Mouse (Mus musculus) intestine, embryonic 14.5 days (tissue): ENCODE data around the gene Tvp23a. TPM values are rescaled to one million over a fixed set of nuclear protein-coding genes. Genes with fewer than 3 reads are reported as not detected.

Experiments
- ATAC-seq: fragments of 200-750 bp; cut with Nextera tagmentation; replicated peaks from 2 replicates; pipeline ENCODE4 v1.8.0; 2017; ENCODE audit warnings: low read depth, moderate number of reproducible peaks, moderate TSS enrichment, moderate library complexity; ENCODE audit not compliant: low FRiP score, low TSS enrichment
- DNase-seq: peaks from one replicate; pipeline ENCODE4 v3.0.0-alpha.2; 2018; ENCODE audit warnings: low spot score
- H3K27ac ChIP-seq: fragments of 300-500 bp; sonication (generic); 2 replicates; pipeline ENCODE4 v1.5.1; 2014; ENCODE audit warnings: low read depth, mild to moderate bottlenecking, control low read depth
- H3K27me3 ChIP-seq: fragments of 300-500 bp; sonication (generic); replicated peaks from 2 replicates; pipeline ENCODE4 v1.6.1; 2014; ENCODE audit warnings: low read length, control low read depth; ENCODE audit not compliant: control insufficient read depth, insufficient read depth
- H3K36me3 ChIP-seq: fragments of 300-500 bp; sonication (generic); 2 replicates; pipeline ENCODE4 v1.6.1; 2014; ENCODE audit warnings: low read length, control low read depth; ENCODE audit not compliant: control insufficient read depth, insufficient read depth
- H3K4me1 ChIP-seq: fragments of 300-500 bp; sonication (generic); replicated peaks from 2 replicates; pipeline ENCODE4 v1.6.1; 2014; ENCODE audit warnings: low read length, control low read depth, mixed read lengths; ENCODE audit not compliant: control insufficient read depth, insufficient read depth
- H3K4me2 ChIP-seq: fragments of 300-500 bp; sonication (generic); 2 replicates; pipeline ENCODE4 v1.6.1; 2014; ENCODE audit warnings: low read length
- H3K4me3 ChIP-seq: fragments of 300-500 bp; sonication (generic); 2 replicates; pipeline ENCODE4 v1.5.1; 2014; ENCODE audit warnings: low read depth, low read length, control low read depth, mixed read lengths
- H3K9ac ChIP-seq: fragments of 300-500 bp; sonication (generic); 2 replicates; pipeline ENCODE4 v1.6.1; 2014; ENCODE audit warnings: mild to moderate bottlenecking, low read length
- H3K9me3 ChIP-seq: fragments of 300-500 bp; sonication (generic); 2 replicates; pipeline ENCODE4 v1.6.1; 2016; ENCODE audit warnings: low read length, control low read depth; ENCODE audit not compliant: control insufficient read depth
- WGBS: fragments of 180-500 bp; shearing (Covaris S2); extraction: QIAGEN DNeasy Blood & Tissue Kit; methylation state at CpG from one replicate; pipeline ENCODE4 v1.1.7; 2014; 5-methylcytosine and 5-hydroxymethylcytosine counted together
- polyA plus RNA-seq: library from polyadenylated mRNA; unstranded; fragments of >200 nt; fragmentation: Nextera tagmentation; extraction: Ambion mirVana; gene quantifications from 2 replicates; pipeline ENCODE4 v1.2.1, GENCODE M21; 2014

The Tvp23a gene
- polyA plus RNA-seq, 1 experiment from 2014 or later: 11.4 TPM

GRCm38 (mm10) chr16:10465011-10465681, 18.0 kb upstream of the Tvp23a start:
- DNase-seq (no peak), ATAC-seq (0 out of 2 replicates have a peak, but pooled peaks have one; percentile 53)
- H3K27me3 ChIP-seq: no peaks in the 10 kb centered on the region
- no peaks in the 10 kb centered on the region for H3K4me1 ChIP-seq
- WGBS: 23% methylated on average over 4 of the region's 4 CpGs
- H3K9me3 ChIP-seq: no peaks in the 10 kb centered on the region
- H3K4me3 ChIP-seq: no peak overlapping the region
- no peak overlapping the region for H3K9ac ChIP-seq
- no peaks in the 10 kb centered on the region for H3K36me3 ChIP-seq
- H3K4me2 ChIP-seq: no peak overlapping the region
- no peak overlapping the region for H3K27ac ChIP-seq

GRCm38 (mm10) chr16:10461178-10461577, 14.0 kb upstream of the Tvp23a start:
- Histone ChIP-seq H3K9me3 (no peaks in the 10 kb centered on the region), H3K27ac (no peak overlapping the region), H3K36me3 (no peaks in the 10 kb centered on the region), H3K4me1 (no peaks in the 10 kb centered on the region), H3K4me2 (no peak overlapping the region), H3K27me3 (no peaks in the 10 kb centered on the region), H3K9ac (no peak overlapping the region), H3K4me3 (no peak overlapping the region)
- WGBS: 87% methylated on average over 2 of the region's 2 CpGs
- DNase-seq (no peak), ATAC-seq (no peak)

- DNase-seq: no peak
- H3K27ac ChIP-seq: no peak overlapping the region
- no peaks in the 10 kb centered on the region for H3K36me3 ChIP-seq
- WGBS: 75% methylated on average over 2 of the region's 2 CpGs
- H3K4me3 ChIP-seq: no peak overlapping the region
- H3K27me3 ChIP-seq: no peaks in the 10 kb centered on the region
- no peaks in the 10 kb centered on the region for H3K4me1 ChIP-seq
- no peaks in the 10 kb centered on the region for H3K9me3 ChIP-seq
- H3K9ac ChIP-seq: no peak overlapping the region
- no peak overlapping the region for H3K4me2 ChIP-seq
- no peak for ATAC-seq
Observed at GRCm38 (mm10) chr16:10460188-10460587, 13.0 kb upstream of the Tvp23a start.

- no peak for DNase-seq
- Histone ChIP-seq H3K4me2 (no peak overlapping the region), H3K36me3 (no peaks in the 10 kb centered on the region), H3K4me3 (no peak overlapping the region), H3K4me1 (no peaks in the 10 kb centered on the region), H3K9ac (no peak overlapping the region), H3K27me3 (no peaks in the 10 kb centered on the region), H3K27ac (no peak overlapping the region), H3K9me3 (no peaks in the 10 kb centered on the region)
- 0 out of 2 replicates have a peak, but pooled peaks have one; percentile 62 for ATAC-seq
- 14% methylated on average over 3 of the region's 3 CpGs for WGBS
Observed at GRCm38 (mm10) chr16:10454583-10454974, 7.4 kb upstream of the Tvp23a start.

- no peak overlapping the region for H3K4me3 ChIP-seq
- H3K9ac ChIP-seq: no peak overlapping the region
- WGBS: 58% methylated on average over 6 of the region's 6 CpGs
- no peak overlapping the region for H3K27ac ChIP-seq
- no peaks in the 10 kb centered on the region for H3K27me3 ChIP-seq
- H3K4me2 ChIP-seq: no peak overlapping the region
- H3K36me3 ChIP-seq: no peaks in the 10 kb centered on the region
- no peak for ATAC-seq
- no peaks in the 10 kb centered on the region for H3K4me1 ChIP-seq
- DNase-seq: no peak
- no peaks in the 10 kb centered on the region for H3K9me3 ChIP-seq
Observed at GRCm38 (mm10) chr16:10453872-10454582, 6.9 kb upstream of the Tvp23a start.

- ATAC-seq: no peak
- 69% methylated on average over 8 of the region's 8 CpGs for WGBS
- H3K4me2 ChIP-seq: no peak overlapping the region
- H3K9me3 ChIP-seq: no peaks in the 10 kb centered on the region
- H3K9ac ChIP-seq: no peak overlapping the region
- H3K36me3 ChIP-seq: no peaks in the 10 kb centered on the region
- no peak overlapping the region for H3K4me3 ChIP-seq
- no peaks in the 10 kb centered on the region for H3K27me3 ChIP-seq
- no peak for DNase-seq
- H3K27ac ChIP-seq: no peak overlapping the region
- H3K4me1 ChIP-seq: peaks cover 2% of the 10 kb centered on the region; the same call in 1 of the 2 replicates
Observed at GRCm38 (mm10) chr16:10452445-10452896, 5.3 kb upstream of the Tvp23a start.

GRCm38 (mm10) chr16:10451906-10452305, 4.7 kb upstream of the Tvp23a start:
- Histone ChIP-seq H3K4me2 (no peak overlapping the region), H3K36me3 (no peaks in the 10 kb centered on the region), H3K27ac (no peak overlapping the region), H3K9me3 (no peaks in the 10 kb centered on the region), H3K9ac (no peak overlapping the region), H3K4me3 (no peak overlapping the region), H3K27me3 (no peaks in the 10 kb centered on the region), H3K4me1 (peaks cover 4% of the 10 kb centered on the region; the same call in 1 of the 2 replicates)
- 86% methylated on average over 2 of the region's 2 CpGs for WGBS
- DNase-seq: no peak
- no peak for ATAC-seq

GRCm38 (mm10) chr16:10448931-10449330, 1.8 kb upstream of the Tvp23a start:
- ATAC-seq (no peak), DNase-seq (no peak)
- Histone ChIP-seq H3K27me3 (no peaks in the 10 kb centered on the region), H3K4me2 (no peak overlapping the region), H3K36me3 (no peaks in the 10 kb centered on the region), H3K27ac (no peak overlapping the region), H3K4me1 (peaks cover 4% of the 10 kb centered on the region; the same call in 1 of the 2 replicates), H3K9me3 (no peaks in the 10 kb centered on the region), H3K4me3 (no peak overlapping the region), H3K9ac (no peak overlapping the region)
- 87% methylated on average over 9 of the region's 9 CpGs for WGBS
